Mouse (Mus musculus) lung, postnatal 0 days (tissue): Measurements from ENCODE around the gene Utp6.

Experiments used
- CTCF ChIP-seq: IDR thresholded peaks from 2 replicates; pipeline ENCODE4 v1.5.1; 2016; ENCODE audit warnings: antibody characterized with exemption, mild to moderate bottlenecking
- EP300 ChIP-seq: IDR thresholded peaks from 2 replicates; pipeline ENCODE4 v1.6.1; 2016; ENCODE audit warnings: antibody characterized with exemption, mild to moderate bottlenecking, control low read depth

DNA sequence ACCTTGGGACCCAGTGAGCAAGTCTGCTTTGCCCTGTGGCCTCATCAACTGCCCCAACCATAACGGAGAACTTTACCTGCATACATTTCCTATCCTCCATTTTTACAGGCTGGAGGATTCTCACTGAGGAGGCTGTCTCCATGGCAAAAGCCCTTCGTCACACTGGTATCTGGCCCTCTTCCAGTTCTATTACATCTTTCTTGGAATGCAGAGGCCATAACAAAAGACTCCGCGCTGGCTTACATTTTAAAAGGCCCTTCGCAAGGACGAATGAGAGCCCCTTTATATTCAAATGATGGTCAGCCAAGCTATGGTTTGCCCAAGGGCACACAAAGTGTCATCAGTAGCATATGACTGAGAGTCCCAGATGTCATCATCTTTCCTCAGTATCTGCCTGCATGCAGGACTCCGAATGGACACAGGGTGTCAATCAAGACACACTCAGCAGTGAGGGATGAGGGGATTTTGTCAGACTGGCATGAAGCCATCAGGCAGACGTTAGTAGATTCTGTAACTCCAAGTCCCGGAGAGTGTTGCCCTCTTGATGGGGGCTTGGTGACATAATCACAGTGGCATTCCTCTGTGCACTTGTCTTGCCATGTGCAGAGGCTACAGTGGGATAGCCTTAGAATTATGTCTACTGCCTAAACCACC lies 46.4 kb downstream of the Utp6 start:
- no peak for TF ChIP-seq EP300
- TF ChIP-seq CTCF = 0 out of 2 replicates have a peak, but pooled peaks have one; percentile 4
